Mouse (Mus musculus) heart, adult 18-20 months (tissue): Measurements from ENCODE around the gene C530008M17Rik. TPM values are rescaled to one million over a fixed set of nuclear protein-coding genes. Genes with fewer than 3 reads are reported as not detected.

ENCODE experiments used
- DNase-seq, 2 experiments: peaks; one replicate each; pipeline ENCODE4 v3.0.0; 2021 to 2022; ENCODE audit warnings: mixed read lengths in 1 of 2
- total RNA-seq, 2 experiments: library from RNA; stranded (reverse); gene quantifications; 2 replicates each; pipeline ENCODE4 v1.2.3; 2021

The C530008M17Rik gene
- total RNA-seq, 2 experiments from 2014 or later = 1.8 TPM

DNA sequence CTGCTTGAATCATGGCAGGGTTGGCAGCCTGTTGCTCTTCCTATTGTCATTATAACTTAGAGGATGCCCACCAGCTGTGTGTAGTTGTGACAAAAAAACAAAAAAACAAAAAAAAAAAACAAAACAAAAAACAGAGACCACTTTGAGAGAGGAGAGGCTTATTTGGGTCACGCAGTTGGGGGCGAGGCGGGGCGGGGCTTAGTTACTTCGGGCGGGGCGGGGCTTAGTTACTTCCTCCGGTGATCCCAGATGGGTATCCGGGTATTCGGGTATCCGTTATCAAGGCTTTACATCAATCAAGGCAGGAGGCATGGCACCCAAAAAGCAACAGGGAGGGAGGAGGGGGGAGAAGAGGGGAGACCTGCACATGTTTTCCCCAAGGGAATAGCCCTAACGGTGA is 46.3 kb downstream of the C530008M17Rik start:
- DNase-seq = peak in 1 of 2 experiments; percentile 6

DNA sequence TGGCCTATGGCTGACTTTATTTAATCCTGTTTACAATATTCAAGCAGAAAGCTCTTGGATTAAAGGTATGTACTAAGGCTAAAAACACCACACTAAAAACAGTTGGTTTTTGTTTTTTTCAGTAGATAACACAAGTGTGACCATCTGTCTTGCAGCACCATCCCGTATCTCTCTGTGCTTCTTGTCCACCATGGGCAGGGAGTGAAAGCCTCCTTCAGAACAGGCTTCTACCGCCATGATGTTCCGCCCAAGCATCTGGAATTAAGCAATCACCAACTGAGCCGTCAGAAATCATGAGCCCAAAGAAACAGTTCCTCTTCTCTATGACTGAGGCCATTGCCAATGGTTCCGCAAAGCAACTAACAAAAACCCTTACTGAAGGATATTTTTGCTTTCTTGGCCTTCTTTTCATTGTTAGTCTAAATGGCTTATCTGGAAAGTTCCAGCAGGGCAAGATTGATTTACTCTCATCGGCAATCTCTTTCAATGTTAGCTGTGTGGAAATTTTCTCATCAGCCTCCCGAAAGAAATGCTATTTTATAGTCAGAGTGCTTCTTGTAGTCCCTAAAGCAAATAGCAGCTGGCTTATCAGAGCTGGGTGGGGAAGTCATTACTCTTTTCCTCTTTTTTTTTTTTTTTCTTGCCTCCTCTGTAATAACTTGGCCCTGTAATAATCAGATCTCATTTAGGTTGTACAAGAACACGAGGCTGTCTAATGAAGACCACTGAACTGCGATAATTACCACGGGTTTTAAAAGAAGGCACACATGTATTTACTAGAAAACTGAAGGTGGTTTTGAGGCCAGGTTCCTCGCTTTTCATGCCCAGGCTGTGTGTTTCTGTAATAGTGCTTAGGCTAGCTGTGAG is 49.2 kb downstream of the C530008M17Rik start:
- DNase-seq = no peak

DNA sequence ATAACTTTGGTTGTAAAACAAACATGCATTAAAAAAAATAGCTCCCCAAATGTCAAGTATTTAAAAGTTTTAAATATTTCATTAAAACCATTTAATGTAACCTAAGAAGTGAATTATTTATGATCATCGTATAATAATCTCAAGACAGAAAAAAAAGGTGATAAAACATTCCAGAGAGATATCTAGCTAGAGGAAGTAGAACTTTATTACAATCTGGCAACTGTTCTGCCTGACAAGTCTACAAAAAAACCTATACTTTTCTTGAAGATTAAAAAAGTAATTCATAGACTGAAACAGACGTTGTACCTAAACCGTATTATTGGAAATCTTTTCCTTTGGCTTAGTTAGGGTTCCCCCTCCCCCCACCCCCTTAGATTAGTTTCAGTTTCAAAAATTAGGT is 50.8 kb downstream of the C530008M17Rik start:
- no peak for DNase-seq

DNA sequence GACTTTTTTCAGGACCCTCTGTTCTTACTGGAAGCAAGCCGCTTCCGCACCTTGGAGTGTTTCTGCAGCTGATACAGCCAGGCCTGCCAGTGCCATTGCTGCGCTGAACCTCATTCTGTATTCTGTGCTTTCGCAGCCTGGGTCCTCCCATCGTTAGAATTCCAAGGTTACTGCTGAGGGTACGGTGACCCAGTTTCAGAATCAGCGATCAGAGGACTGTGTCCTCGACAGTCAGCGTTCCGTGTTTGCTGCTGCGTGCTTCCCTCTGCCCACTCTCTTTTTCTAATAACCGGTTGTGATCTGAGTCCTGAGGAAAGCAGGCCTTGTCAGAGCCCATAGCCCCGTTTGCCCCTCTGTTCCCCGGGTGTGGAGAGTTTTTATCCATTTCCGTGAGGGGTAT is 51.7 kb downstream of the C530008M17Rik start:
- DNase-seq = no peak

DNA sequence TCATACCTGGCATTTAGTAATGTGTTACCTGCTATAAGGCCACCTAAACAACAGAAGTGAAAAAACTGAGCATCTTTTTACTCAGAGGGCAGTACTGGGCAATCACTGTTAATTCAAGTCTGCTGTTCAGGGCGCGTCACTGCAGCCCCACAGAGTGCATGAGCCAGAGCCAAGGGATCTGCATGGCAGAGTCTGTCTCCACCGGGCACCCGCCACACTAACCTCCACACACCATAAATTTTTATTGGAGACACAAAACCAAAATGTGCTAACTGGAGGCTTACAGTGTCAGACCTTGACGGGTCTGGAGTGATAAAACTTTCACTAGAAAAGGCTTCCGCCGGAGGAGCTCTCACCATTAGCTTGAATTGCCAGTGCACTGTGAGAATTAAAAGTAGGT is 57.4 kb downstream of the C530008M17Rik start:
- DNase-seq = no peak

DNA sequence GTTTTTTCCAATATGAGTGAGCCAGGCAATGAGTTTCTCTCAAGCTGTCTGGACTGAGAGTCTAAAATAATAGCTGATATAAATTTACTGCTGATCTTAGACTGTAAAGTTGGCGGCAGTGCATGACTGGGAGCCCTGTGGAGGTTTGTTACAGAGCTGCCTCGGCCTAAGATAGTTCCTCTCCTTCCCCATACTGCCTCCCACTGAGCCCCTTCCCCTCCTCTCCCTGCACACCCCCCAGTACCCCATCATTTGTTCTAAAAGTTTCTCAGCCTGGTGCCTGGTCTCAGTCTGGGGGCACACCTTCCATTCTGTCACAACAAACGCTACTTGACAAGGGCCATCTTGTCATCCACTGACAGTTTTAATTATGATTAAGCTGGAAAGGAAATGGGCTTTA is 63.6 kb downstream of the C530008M17Rik start:
- no peak for DNase-seq

DNA sequence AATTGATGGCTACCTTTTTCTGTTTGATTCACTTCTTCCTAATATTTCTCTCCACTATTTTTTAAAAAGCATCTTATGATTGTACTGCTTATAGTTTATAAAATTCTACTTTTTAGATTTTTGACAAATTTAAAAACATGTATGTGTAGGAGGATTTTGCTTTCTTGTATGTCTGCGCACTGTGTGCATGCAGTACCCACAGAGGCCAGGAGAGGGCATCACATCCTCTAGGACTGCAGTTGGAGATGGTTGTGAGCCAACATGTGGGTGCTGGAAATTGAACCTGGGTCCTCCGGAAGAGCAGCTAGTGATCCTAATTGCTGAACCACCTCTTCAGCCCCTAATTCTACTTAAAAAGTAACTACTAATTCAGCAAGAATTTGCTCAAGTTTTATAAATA is 68.6 kb downstream of the C530008M17Rik start:
- no peak for DNase-seq

DNA sequence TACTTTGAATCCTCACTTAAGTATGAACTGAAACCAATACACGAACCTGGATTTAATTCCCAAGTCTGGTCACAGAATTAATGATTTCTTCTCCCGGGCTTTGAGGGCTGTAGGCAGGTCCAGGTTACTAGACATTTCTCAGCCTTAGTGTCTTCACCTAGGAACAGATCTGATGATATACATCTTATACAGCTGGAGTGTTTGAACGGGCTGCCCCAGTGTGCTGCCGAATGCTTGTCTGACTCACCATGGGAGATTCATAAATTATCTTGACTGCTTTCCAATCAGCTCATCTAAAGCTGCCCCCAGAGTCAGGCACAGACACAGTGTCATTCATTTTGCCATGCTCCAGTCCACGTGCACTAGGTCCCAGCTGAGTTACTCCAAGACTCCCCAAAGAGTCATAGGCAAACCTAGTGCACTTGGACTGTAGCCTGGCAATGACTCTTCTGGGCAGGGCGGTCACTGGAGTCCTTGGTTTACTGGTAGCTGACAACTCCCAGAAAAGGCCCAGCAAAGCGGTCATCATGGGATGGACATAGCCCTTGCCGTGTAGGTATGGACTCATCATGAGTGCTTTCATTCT is 70.3 kb downstream of the C530008M17Rik start:
- no peak for DNase-seq

DNA sequence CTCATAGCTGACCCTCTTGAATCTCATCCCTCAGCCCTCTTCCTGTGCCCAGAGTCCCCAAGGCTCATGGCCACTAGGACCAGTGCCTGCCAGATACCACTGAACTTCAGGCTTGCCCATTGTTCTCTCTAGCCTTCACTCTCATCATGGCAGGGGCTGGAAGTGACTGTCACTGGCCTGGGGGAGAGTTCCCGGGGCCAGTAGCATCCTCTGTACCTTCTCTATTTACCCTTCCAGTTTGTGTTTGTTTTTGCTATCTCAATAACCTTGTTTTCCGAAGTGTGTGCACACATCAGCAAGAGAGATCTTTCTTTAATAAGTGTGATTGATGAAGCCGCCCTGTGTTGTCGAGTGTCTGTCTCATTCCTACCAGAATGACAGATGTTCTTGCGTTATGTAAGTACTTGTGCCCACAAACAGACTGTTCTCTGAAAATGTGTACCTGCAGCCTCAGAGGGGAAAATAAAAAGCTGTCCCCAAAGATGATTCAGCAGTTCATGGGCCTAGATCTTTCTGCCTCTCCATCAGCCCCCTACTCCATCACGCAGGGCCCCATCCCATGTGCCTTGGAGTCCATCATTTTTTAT is 76.8 kb downstream of the C530008M17Rik start:
- DNase-seq = no peak

DNA sequence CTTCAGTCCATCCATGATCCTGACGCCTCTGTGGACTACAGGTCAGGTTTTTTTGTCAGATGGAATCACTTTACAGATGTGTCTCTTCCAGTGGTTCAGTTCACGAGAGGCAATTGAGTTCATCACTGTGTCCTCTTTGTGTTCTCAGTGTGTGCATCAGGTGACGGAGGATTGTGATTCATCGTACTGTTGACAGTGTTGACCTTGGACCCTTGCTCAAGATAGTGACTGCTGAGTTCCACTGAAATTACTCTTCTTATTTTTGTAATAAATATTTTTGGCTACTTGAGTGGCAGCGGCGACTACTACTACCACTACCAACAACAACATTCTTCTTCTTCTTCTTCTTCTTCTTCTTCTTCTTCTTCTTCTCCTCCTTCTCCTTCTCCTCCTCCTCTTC is 85.2 kb downstream of the C530008M17Rik start:
- DNase-seq = no peak

DNA sequence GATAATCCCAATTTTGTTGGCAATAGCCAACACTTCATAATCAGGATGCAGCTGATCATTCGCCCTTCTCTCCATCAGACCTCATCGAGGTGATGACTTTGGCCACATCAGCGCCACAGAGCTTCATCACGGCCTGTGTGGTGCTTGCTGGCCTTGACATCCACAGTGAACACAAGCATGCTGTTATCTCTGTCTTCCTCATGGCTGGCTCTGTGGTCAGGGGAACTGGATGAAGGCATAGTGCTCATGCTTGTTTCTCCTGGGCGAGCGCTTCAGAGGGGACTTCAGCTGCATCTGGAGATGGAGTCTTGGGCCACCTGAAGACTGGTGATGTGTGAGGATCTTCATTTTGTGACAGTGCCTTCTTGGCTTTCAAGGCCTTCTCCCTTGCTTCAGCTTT is 85.8 kb downstream of the C530008M17Rik start:
- DNase-seq = no peak

DNA sequence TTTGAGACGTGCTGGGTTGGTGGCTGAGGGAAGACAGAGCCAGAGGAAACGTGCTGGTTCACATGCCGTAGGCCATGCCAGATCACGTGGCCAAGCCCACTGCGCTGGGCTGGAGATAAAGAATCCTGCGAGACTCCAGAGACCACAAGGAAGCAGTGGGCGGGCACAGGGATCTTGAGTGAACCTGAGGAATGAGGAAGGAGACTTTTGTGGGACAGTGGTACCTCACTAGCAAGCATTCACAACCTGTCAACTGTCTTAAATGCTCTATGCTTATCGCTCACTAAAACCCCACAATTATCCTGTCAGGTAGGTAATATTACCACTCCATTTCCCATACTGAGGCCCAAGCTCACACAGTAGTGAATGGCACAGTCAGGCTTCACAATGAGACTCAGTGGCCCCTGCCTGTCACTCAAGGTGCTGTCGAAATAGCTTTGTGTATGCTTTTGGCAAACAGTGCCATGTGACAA is 88.5 kb downstream of the C530008M17Rik start:
- no peak for DNase-seq

DNA sequence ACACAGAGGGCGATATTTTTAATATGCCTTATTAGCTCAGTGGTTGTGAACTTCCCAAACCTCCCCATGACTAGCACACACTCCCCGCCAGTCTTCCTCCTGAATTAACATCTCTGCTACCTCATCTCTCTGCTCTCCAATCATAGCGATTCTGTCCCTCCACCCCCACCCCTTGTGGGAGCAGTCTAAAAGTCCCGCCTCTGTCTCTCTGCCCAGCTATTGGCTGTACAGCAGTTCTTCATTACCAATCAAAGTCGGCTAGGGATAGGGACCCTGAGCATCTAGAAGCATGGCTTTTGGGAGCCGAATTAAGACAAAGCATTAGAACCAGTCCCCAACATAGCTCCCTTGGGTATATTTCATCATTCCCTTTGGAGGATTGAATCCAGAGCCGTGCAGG is 91.5 kb downstream of the C530008M17Rik start:
- DNase-seq = no peak

DNA sequence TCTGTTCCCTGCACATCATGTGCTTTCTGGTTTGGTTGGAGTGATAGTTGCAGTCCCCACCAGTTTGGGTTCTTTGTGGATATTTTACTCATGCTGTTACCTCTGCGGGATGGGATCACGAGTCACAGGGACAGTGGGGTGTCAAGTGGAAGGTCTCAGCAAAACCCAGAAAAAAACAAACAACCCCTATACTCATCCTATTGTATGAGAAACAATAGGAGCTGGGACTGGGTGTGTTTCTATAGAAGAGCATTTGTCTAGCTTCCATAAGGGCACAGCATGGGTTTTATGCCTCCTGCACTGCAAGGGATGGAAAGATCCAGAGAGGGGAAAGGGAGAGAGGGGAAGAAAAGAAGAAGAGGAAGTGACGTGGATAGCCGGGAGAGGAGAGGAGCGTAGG is 96.0 kb downstream of the C530008M17Rik start:
- DNase-seq = no peak

DNA sequence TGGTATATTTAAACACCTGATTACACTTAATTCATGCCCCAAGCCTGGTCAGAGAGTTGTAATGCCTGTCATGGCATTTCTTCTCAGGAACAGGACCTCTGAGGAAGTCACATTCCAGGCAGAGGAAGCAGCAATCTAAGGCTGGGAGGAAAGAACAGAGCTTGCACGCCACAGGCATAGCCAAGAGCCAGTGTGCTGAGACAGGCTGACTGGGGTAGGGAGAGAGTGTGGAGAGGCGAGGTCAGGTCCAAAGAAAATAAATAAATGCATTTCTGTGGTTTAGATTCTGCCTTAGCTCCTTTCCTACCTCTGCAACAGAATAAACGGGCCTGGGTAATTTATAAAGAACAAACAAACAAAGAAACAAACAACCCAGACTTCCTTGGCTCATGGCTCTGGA is 104.0 kb downstream of the C530008M17Rik start:
- DNase-seq = no peak

DNA sequence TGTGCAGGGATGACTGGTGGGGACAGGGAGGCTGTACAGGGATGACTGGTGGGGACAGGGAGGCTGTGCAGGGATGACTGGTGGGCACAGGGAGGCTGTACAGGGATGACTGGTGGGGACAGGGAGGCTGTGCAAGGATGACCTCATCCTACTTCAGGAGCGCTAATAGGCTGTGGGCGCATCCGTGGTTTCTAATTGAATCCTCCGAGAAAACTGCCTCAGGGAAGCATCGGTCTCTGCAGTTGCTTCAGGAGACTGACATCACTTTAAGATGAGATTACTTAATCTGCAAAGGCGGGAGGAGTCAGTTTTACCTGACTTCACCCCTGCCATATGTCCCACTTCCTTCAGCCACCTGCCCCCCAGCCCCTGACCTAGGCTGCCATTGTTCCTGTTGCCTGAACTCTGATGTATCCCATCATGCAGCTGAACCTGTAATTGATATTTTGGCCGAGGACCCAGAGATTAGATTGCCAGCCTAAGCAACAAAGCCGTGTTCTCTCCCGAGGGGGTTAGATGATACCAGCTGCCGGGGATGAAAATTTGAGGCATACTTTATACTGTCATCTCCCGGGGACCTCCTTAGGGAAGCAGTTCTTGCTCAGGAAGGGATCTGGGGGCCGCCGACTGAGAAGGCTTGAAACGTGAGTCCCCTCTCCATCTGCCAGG is 105.9 kb downstream of the C530008M17Rik start:
- DNase-seq = no peak

DNA sequence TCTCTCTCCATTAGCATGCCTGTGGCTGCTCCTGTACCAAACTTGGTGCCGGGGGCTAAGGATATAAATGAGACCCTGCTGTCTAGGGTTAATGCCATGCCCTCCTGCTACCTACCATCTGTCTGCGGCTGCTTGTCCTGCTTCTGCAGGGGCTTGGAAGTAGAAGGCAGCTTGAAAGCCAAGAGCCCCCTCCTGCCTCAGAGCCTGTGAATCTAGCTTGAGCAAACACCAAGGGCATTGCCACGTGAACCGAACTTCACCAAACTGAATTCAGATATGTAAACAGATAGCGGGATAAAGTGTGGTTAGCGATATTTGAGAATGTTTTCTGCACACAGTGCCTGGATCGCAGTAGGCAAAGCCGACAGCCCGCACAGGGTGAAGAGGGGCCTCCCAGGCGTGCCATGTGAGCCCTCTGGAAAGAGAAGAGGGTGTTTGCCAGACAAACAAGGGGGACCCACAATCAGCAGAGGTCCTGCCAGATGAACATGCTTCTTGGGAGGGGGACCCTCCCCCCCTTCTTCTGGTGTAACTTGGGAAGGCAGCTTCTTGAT is 106.9 kb downstream of the C530008M17Rik start:
- no peak for DNase-seq

DNA sequence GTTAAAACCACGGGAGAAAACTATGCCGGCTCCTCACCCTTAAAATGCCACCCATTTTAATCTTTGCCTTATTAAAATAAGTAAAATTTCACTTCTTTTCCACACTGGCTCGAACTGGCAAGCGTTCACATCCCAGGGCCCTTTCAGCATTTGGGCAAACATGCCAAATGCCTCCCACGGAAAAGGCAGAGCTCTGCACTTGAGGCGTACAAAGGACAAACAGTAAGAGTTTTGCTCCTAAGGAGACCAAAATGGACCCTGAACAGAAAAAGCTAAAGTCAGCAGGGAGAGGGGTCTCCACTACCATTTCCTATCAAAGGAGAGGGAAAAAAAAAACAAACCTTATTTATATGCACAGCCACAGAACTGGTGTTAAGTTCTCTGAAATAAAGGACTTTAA is 107.4 kb downstream of the C530008M17Rik start:
- no peak for DNase-seq

DNA sequence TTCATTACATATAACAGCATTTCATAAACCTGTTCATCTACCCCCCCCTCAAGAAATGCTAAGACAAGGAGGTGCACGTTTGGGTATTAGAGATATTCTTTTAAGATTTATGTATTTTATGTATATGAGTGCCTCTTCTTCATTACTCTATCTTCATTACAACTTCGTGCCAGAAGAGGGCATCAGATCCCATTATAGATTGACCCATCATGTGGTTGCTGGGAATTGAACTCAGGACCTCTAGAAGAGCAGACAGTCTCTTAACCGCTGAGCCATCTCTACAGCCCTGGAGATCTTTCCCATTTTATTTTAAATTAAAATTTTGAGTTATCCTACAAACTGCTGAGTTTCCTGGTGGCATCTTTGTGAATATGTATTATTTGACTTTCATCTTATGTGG is 112.7 kb downstream of the C530008M17Rik start:
- DNase-seq = no peak

DNA sequence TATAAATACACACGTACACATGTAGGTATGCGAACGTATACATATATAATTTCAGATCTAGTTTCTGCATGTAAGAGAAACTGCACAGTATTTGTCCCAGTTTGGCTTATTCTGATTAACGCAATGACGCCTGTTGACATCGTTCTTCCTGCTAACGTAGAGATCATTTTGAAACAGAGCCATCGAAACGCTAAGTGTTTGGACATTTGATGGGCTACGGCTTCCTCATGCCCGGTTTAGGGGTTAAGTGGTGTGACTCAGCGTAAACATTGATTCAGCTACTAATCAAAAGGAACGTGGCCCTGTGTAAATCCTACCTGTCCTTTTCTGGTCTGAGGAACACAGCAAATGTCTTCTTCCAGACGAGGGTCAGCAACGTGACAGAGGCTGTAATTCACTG is 113.3 kb downstream of the C530008M17Rik start:
- DNase-seq = no peak

DNA sequence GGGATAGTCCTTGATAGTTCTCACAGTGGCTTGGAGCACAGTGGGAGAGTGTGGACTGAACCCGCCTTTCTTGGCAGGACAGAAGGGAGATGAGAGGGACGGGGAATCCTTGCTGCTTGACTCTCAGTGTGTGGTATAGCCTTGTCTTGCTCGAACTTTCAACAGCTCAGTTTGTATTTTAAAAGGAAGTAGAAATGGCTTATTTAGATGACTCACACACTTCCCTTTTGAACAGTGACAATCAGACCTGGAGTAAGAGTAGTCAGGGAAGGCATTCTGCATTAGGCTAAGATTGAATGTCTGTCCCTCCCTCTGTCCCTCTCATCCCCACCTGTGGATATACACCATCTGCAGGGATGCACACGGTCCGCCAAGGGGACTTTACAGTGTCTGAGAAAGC is 115.1 kb downstream of the C530008M17Rik start:
- DNase-seq = no peak

DNA sequence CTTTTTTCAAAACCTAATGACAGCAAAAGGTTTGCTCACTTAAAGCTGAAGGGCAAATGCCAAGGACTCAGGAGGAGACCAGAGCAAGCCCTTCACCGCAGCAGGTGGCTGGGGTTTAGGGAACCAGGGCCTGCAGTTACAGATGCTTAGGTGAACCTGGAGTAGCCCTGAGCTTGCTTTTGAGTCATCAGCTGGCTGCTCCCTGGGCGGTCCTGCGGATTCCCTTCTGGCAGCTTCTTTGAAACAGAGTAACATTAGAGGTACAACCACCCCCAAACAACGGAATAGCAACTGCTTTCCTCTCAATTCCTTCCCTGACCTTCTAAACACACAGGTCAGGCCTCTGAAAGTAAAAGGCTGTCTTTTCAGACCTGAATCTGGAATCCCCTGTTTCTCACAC is 116.5 kb downstream of the C530008M17Rik start:
- DNase-seq = no peak
